Mouse (Mus musculus) T-helper 1 cell (primary cell): ENCODE measurements around the gene Olfr1220.

Source experiments
- in situ Hi-C: fragments of 300-600 bp; cut with MboI, MseI; formaldehyde crosslinking; loops from one replicate; pipeline ENCODE4 v1.15.1; 2025; ENCODE audit warnings: high pct_unique_total_duplicates

Olfr1220 gene

DNA sequence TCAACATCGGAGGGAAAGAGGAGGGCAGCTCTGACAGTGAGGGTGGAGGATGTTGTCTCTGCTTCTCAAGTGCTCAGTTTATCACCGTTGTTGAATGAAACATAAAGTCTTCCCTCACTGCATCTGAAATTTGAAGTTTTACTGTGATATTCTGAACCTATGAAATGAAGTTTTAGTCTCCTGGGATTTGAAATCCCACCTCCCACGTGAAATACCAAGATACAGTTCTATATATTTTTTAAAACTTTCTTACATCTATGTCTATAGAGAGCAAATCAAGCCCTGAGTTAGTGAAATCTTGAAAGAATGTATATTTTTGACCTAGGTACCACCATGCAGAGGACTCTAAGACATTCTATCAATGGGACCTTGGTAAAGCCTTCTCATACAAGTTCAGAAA lies at the start of gene Olfr1220:
Gene Olfr1220 (minus strand): TSS at position 101 of the 400 bp plus-strand sequence.
- in situ Hi-C loops = no loop called here

DNA sequence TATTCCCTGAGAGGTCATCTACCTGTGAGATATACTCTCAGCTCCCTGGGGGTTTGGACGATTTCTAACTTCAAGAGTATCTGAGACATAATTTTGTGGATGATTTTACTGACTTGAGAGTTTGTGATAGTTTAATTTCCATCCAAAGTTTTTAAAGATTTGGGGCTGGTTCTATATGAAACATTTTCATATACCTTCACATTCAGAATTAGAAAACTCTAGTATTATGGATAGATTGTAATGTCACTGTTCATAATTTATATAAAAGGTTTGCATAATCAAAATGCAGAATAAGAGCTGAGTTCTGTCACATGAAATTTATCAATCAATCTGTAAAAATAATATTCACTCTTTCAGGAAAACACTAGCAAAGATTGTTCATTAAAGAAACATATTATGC lies 44.8 kb upstream of the Olfr1220 start, which contains the start of gene Olfr1223:
Gene Olfr1223 (minus strand): TSS at position 101 of the 400 bp plus-strand sequence.
- in situ Hi-C loops = no loop called here

DNA sequence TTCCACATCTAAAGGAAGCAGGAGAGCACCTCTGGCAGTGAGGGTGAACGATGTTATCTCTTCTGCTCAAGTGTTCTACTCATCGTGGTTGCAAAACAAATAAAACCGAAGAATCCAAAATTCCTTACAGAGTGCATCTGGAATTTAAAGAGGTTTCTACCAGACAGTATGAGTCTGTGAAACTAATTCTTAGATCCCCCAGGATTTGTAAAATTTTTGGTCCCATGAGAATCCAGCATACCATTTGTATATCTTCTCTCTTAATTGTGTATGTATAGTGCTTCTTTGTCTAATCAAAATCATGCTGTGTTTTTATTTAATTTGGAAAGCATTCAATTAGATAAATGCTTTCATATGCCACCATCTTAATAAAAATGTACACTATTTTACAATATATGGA lies 26.3 kb upstream of the Olfr1220 start, which contains the start of gene Olfr1222:
Gene Olfr1222 (minus strand): TSS at position 101 of the 400 bp plus-strand sequence.
- in situ Hi-C loops = no loop called here

GRCm38 (mm10) chr2:89117183-89117582 lies 10.5 kb upstream of the Olfr1220 start, which contains the start of gene Olfr1221:
Olfr1221 (minus strand) TSS chr2:89117283.
- in situ Hi-C loops = no loop called here

DNA sequence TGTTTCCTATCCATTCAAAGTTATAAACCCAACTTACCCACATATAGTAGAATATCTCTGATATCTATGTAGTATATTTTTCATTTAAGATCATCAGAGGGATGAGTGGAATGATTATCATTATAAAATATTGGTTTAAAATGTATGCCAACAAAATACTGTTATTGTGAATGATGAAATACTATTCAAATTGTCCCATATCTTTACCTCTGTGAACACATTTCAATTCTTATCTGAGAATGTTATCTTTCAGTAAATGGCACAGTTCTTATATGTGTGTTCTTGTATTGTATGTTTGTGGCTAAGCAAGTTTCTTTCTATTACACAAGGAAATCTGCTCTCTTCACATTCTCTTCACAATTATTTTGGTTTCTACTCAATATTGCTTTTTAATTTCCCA lies 984 bp downstream of the Olfr1220 start:
- in situ Hi-C loops = no loop called here

GRCm38 (mm10) chr2:89093848-89094247 lies 12.8 kb downstream of the Olfr1220 start:
- in situ Hi-C loops = no loop called here

DNA sequence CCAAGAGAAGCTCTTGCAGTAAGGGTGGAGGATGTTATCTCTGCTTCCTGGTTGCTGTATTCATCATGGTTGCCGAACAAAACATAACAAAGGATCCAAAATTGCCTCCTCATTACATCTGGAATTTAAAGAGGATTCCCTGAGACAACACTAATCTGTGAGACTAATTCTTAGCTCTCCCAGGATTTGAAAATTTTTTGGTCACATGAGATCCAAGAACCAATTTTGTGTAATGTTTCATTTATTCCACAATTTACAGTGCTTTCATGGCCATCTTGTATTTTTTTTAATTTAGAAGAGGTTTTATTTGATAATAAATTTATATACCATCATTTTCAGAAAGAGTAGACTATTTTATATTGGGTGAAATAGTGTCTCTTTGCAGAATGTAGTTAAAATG lies 23.2 kb downstream of the Olfr1220 start, which contains the start of gene Olfr1219:
Gene Olfr1219 (minus strand): TSS at position 101 of the 400 bp plus-strand sequence.
- in situ Hi-C loops = no loop called here

- in situ Hi-C loops = no loop called here
Observed at GRCm38 (mm10) chr2:89081487-89081886, 25.1 kb downstream of the Olfr1220 start.

- in situ Hi-C loops = no loop called here
Observed at GRCm38 (mm10) chr2:89061087-89061486, 45.5 kb downstream of the Olfr1220 start, which contains the start of gene Olfr1218. Olfr1218 (minus strand) TSS chr2:89061187.
